Mouse (Mus musculus): ENCODE results near the gene Cubn. TPM values are rescaled to one million over a fixed set of nuclear protein-coding genes. Genes with fewer than 3 reads are reported as not detected.

Cubn gene
- total and polyA plus RNA-seq, 3 experiments = 0.03 to 0.09 (median 0.04) TPM

GRCm38 (mm10) chr2:13357885-13358552 lies 133.6 kb downstream of the Cubn start:
- no peak overlapping the region for H3K4me3 ChIP-seq (replicated peaks in 1 of 3; ENCODE audit: low read depth in 2 of 3, low read length in 2 of 3, poor library complexity in 1 of 3)
- no peaks in the 10 kb centered on the region for H3K9me3 ChIP-seq (replicated peaks; ENCODE audit: low read length)
- dilution Hi-C loops (cut with MboI; ENCODE audit: extremely low pct_ligation_motif_present, extremely low pct_unique_long_range_greater_than_20kb, low sequenced_read_pairs) (no loop called here), in situ Hi-C loops (cut with MboI; ENCODE audit: low pct_ligation_motif_present, low pct_unique_long_range_greater_than_20kb, low sequenced_read_pairs) (no loop called here)
- H3K27ac ChIP-seq (ENCODE audit: insufficient read depth, low read depth) = no peak overlapping the region
- H3K4me1 ChIP-seq (ENCODE audit: control insufficient read depth in 1 of 2, insufficient read depth in 2 of 2) = 0 out of 4 replicates have a peak, but pooled peaks cover 0 to 3% of the 10 kb centered on the region in 2 experiments
- no peaks in the 10 kb centered on the region for H3K79me2 ChIP-seq (replicated peaks; ENCODE audit: control insufficient read depth, extremely low read depth, insufficient read depth, poor library complexity, severe bottlenecking)
- H3K36me3 ChIP-seq (replicated peaks in 1 of 2; ENCODE audit: control insufficient read depth in 1 of 2, insufficient read depth in 1 of 2, low read length in 1 of 2) = no peaks in the 10 kb centered on the region
- TF ChIP-seq RCOR1 (conservative IDR thresholded peaks at IDR 0.05; ENCODE audit: low read depth, low read length) = no peak
- no peak for TF ChIP-seq ETS1 (conservative IDR thresholded peaks at IDR 0.05; ENCODE audit: low read depth, low read length)
- no peak for TF ChIP-seq KAT2A (IDR thresholded peaks at IDR 0.05; ENCODE audit: insufficient replicate concordance, low read length)
- no peak for TF ChIP-seq BHLHE40 (IDR thresholded peaks at IDR 0.05; ENCODE audit: low read depth, low read length)
- TF ChIP-seq GABPA (IDR thresholded peaks at IDR 0.05; ENCODE audit: insufficient replicate concordance, low read depth, low read length) = no peak
- no peak for TF ChIP-seq POLR2AphosphoS2 (IDR thresholded peaks at IDR 0.05; ENCODE audit: low read depth, low read length)
- TF ChIP-seq USF2 (conservative IDR thresholded peaks at IDR 0.05; ENCODE audit: low read depth, low read length) = no peak
- no peak for TF ChIP-seq EP300 (IDR thresholded peaks at IDR 0.05; ENCODE audit: low read length)
- no peak for TF ChIP-seq ZC3H11A (IDR thresholded peaks at IDR 0.05; ENCODE audit: low read depth, low read length)
- TF ChIP-seq JUN (IDR thresholded peaks at IDR 0.05; ENCODE audit: insufficient read depth, low read depth, low read length) = no peak
- no peak for TF ChIP-seq CHD1 (IDR thresholded peaks at IDR 0.05; ENCODE audit: low read depth, low read length)
- TF ChIP-seq HCFC1 (IDR thresholded peaks at IDR 0.05; ENCODE audit: low read depth, low read length) = no peak
- no peak for TF ChIP-seq CTCF (conservative IDR thresholded peaks at IDR 0.05 in 1 of 2, IDR thresholded peaks at IDR 0.05 in 1 of 2; ENCODE audit: low read depth in 2 of 2, low read length in 2 of 2)
- TF ChIP-seq TCF12 (IDR thresholded peaks at IDR 0.05; ENCODE audit: low read depth, low read length) = no peak
- TF ChIP-seq ZKSCAN1 (IDR thresholded peaks at IDR 0.05; ENCODE audit: borderline replicate concordance, low read depth, low read length) = no peak
- TF ChIP-seq USF1 (IDR thresholded peaks at IDR 0.05; ENCODE audit: low read depth, low read length) = no peak
- no peaks in the 10 kb centered on the region for H3K27me3 ChIP-seq (replicated peaks)
- H3K9ac ChIP-seq (ENCODE audit: insufficient read depth, low read depth) = no peak overlapping the region
- no peak for DNase-seq (ENCODE audit: extremely low read depth)
- H3K4me2 ChIP-seq (ENCODE audit: insufficient read depth, low read depth, poor library complexity, severe bottlenecking) = no peak overlapping the region

DNA sequence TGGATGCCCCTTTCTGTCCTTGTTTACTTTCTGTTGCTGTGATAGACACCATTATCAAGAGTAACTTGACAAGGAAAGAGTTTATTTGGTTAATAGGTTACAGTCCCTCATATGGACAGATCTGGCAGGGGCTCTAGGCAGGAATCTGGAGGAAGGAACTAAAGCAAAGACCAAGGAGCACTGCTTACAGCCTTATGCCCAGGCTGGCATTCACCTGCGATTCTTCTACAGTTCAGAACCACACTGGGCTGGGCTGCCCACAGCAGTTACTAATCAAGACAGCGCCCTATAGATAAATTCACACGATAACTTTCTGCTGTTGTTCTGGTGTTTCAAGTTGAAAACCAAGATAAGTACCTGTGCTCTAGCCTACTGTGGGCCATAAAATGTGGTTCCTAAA lies 138.8 kb downstream of the Cubn start:
- in situ Hi-C loops (cut with MboI; ENCODE audit: low pct_ligation_motif_present, low pct_unique_long_range_greater_than_20kb, low sequenced_read_pairs) = no loop called here
- no peaks in the 10 kb centered on the region for H3K27me3 ChIP-seq (replicated peaks)
- H3K4me2 ChIP-seq (ENCODE audit: insufficient read depth, low read depth, poor library complexity, severe bottlenecking) = no peak overlapping the region
- 0 out of 4 replicates have a peak, but pooled peaks cover 0 to 3% of the 10 kb centered on the region in 2 experiments for H3K4me1 ChIP-seq (ENCODE audit: control insufficient read depth in 1 of 2, insufficient read depth in 2 of 2)
- no peak overlapping the region for H3K9ac ChIP-seq (ENCODE audit: insufficient read depth, low read depth)
- DNase-seq (ENCODE audit: extremely low read depth) = no peak
- no peaks in the 10 kb centered on the region for H3K9me3 ChIP-seq (replicated peaks; ENCODE audit: low read length)
- H3K36me3 ChIP-seq (replicated peaks in 1 of 2; ENCODE audit: control insufficient read depth in 1 of 2, insufficient read depth in 1 of 2, low read length in 1 of 2) = no peaks in the 10 kb centered on the region
- H3K27ac ChIP-seq (ENCODE audit: insufficient read depth, low read depth) = no peak overlapping the region
- dilution Hi-C loops (cut with MboI; ENCODE audit: extremely low pct_ligation_motif_present, extremely low pct_unique_long_range_greater_than_20kb, low sequenced_read_pairs) = no loop called here
- no peak overlapping the region for H3K4me3 ChIP-seq (replicated peaks in 1 of 3; ENCODE audit: low read depth in 2 of 3, low read length in 2 of 3, poor library complexity in 1 of 3)
- H3K79me2 ChIP-seq (replicated peaks; ENCODE audit: control insufficient read depth, extremely low read depth, insufficient read depth, poor library complexity, severe bottlenecking) = no peaks in the 10 kb centered on the region
- TF ChIP-seq UBTF (IDR thresholded peaks at IDR 0.05; ENCODE audit: low read depth, low read length) (no peak), NRF1 (IDR thresholded peaks at IDR 0.05; ENCODE audit: low read depth, low read length) (no peak), PAX5 (IDR thresholded peaks at IDR 0.05; ENCODE audit: low read length) (no peak), ELF1 (IDR thresholded peaks at IDR 0.05; ENCODE audit: low read depth, low read length) (no peak), JUN (IDR thresholded peaks at IDR 0.05; ENCODE audit: insufficient read depth, low read depth, low read length) (no peak), POLR2AphosphoS2 (IDR thresholded peaks at IDR 0.05; ENCODE audit: low read depth, low read length) (no peak), CHD1 (IDR thresholded peaks at IDR 0.05; ENCODE audit: low read depth, low read length) (no peak), NELFE (IDR thresholded peaks at IDR 0.05; ENCODE audit: low read depth, low read length) (no peak), POLR2A (IDR thresholded peaks at IDR 0.05; ENCODE audit: low read depth, low read length) (no peak), RCOR1 (conservative IDR thresholded peaks at IDR 0.05; ENCODE audit: low read depth, low read length) (no peak), ZC3H11A (IDR thresholded peaks at IDR 0.05; ENCODE audit: low read depth, low read length) (no peak), CTCF (conservative IDR thresholded peaks at IDR 0.05 in 1 of 2, IDR thresholded peaks at IDR 0.05 in 1 of 2; ENCODE audit: low read depth in 2 of 2, low read length in 2 of 2) (no peak), TBP (conservative IDR thresholded peaks at IDR 0.05; ENCODE audit: low read depth, low read length) (no peak), KAT2A (IDR thresholded peaks at IDR 0.05; ENCODE audit: insufficient replicate concordance, low read length) (no peak), SMC3 (IDR thresholded peaks at IDR 0.05; ENCODE audit: low read depth, low read length) (no peak), HCFC1 (IDR thresholded peaks at IDR 0.05; ENCODE audit: low read depth, low read length) (no peak), USF2 (conservative IDR thresholded peaks at IDR 0.05; ENCODE audit: low read depth, low read length) (no peak), EP300 (IDR thresholded peaks at IDR 0.05; ENCODE audit: low read length) (no peak)
